Mouse (Mus musculus) stomach, embryonic 16.5 days (tissue): ENCODE measurements around the gene Rsad2. TPM values are rescaled to one million over a fixed set of nuclear protein-coding genes. Genes with fewer than 3 reads are reported as not detected.

Source experiments
- ATAC-seq: fragments of 200-750 bp; cut with Nextera tagmentation; 2 replicates; pipeline ENCODE4 v1.8.0; 2017; ENCODE audit warnings: moderate number of reproducible peaks, moderate TSS enrichment; ENCODE audit not compliant: insufficient read depth, low FRiP score
- H3K27ac ChIP-seq: fragments of 300-500 bp; sonication (generic); 2 replicates; pipeline ENCODE4 v1.5.1; 2014; ENCODE audit warnings: low read length
- H3K27me3 ChIP-seq: fragments of 300-500 bp; sonication (generic); 2 replicates; pipeline ENCODE4 v1.6.1; 2014; ENCODE audit warnings: low read length, control low read depth, mixed read lengths; ENCODE audit not compliant: control insufficient read depth, insufficient read depth
- H3K36me3 ChIP-seq: fragments of 300-500 bp; sonication (generic); 2 replicates; pipeline ENCODE4 v1.6.1; 2014; ENCODE audit warnings: low read length; ENCODE audit not compliant: control insufficient read depth, insufficient read depth
- H3K4me1 ChIP-seq: fragments of 300-500 bp; sonication (generic); 2 replicates; pipeline ENCODE4 v1.6.1; 2014; ENCODE audit warnings: low read length, control low read depth, mixed read lengths; ENCODE audit not compliant: control insufficient read depth, insufficient read depth
- H3K4me2 ChIP-seq: fragments of 300-500 bp; sonication (generic); 2 replicates; pipeline ENCODE4 v1.6.1; 2014; ENCODE audit warnings: low read depth, low read length, mixed read lengths
- H3K4me3 ChIP-seq: fragments of 300-500 bp; sonication (generic); replicated peaks from 2 replicates; pipeline ENCODE4 v1.5.1; 2014; ENCODE audit warnings: mild to moderate bottlenecking, low read length
- H3K9ac ChIP-seq: fragments of 300-500 bp; sonication (generic); 2 replicates; pipeline ENCODE4 v1.6.1; 2014; ENCODE audit warnings: low read length
- H3K9me3 ChIP-seq: fragments of 300-500 bp; sonication (generic); replicated peaks from 2 replicates; pipeline ENCODE4 v1.6.1; 2016; ENCODE audit warnings: low read length, control low read depth; ENCODE audit not compliant: control insufficient read depth
- WGBS: fragments of 180-500 bp; shearing (Covaris S2); extraction: QIAGEN DNeasy Blood & Tissue Kit; methylation state at CpG from one replicate; pipeline ENCODE4 v1.1.7; 2014; 5-methylcytosine and 5-hydroxymethylcytosine counted together
- polyA plus RNA-seq: library from polyadenylated mRNA; unstranded; fragments of >200 nt; fragmentation: Nextera tagmentation; extraction: Ambion mirVana; gene quantifications from 2 replicates; pipeline ENCODE4 v1.2.1, GENCODE M21; 2015

Gene Rsad2
- polyA plus RNA-seq, 1 experiment from 2014 or later: 1.2 TPM

- 92% methylated on average over 3 of the region's 3 CpGs for WGBS
- peaks cover 16% of the 10 kb centered on the region for H3K4me1 ChIP-seq
- no peak overlapping the region for H3K4me3 ChIP-seq
Measured at GRCm38 (mm10) chr12:26410443-26410842, 45.8 kb downstream of the Rsad2 start.

GRCm38 (mm10) chr12:26408707-26409106 is 47.5 kb downstream of the Rsad2 start:
- ATAC-seq: no peak
- no peaks in the 10 kb centered on the region for H3K9me3 ChIP-seq
- H3K4me3 ChIP-seq: no peak overlapping the region
- peaks cover 16% of the 10 kb centered on the region for H3K4me1 ChIP-seq
- no peak overlapping the region for H3K27ac ChIP-seq
- no peaks in the 10 kb centered on the region for H3K27me3 ChIP-seq
- H3K36me3 ChIP-seq: no peaks in the 10 kb centered on the region
- no peak overlapping the region for H3K4me2 ChIP-seq
- H3K9ac ChIP-seq: no peak overlapping the region
- WGBS: 73% methylated on average over 9 of the region's 9 CpGs

More at GRCm38 (mm10) chr12:26410443-26410842, 45.8 kb downstream of the Rsad2 start:
- H3K9ac ChIP-seq: no peak overlapping the region
- no peaks in the 10 kb centered on the region for H3K36me3 ChIP-seq
- no peak for ATAC-seq
- no peaks in the 10 kb centered on the region for H3K9me3 ChIP-seq
- H3K4me2 ChIP-seq: no peak overlapping the region
- no peak overlapping the region for H3K27ac ChIP-seq
- H3K27me3 ChIP-seq: no peaks in the 10 kb centered on the region

- no peaks in the 10 kb centered on the region for H3K9me3 ChIP-seq
- no peak overlapping the region for H3K9ac ChIP-seq
- H3K4me2 ChIP-seq: no peak overlapping the region
- H3K36me3 ChIP-seq: no peaks in the 10 kb centered on the region; the same call in 1 of the 2 replicates
- H3K27me3 ChIP-seq: no peaks in the 10 kb centered on the region
- H3K27ac ChIP-seq: no peak overlapping the region
- ATAC-seq: no peak
- H3K4me3 ChIP-seq: no peak overlapping the region
- 60% methylated on average over 11 of the region's 11 CpGs for WGBS
- H3K4me1 ChIP-seq: peaks cover 21% of the 10 kb centered on the region
Measured at GRCm38 (mm10) chr12:26404781-26405702, 51.2 kb downstream of the Rsad2 start.

GRCm38 (mm10) chr12:26403372-26404125 is 52.7 kb downstream of the Rsad2 start:
- H3K27ac ChIP-seq: peak overlapping the region; percentile 62
- H3K4me3 ChIP-seq: no peak overlapping the region
- H3K9ac ChIP-seq: no peak overlapping the region
- H3K9me3 ChIP-seq: no peaks in the 10 kb centered on the region
- no peak for ATAC-seq
- WGBS: 68% methylated on average over 16 of the region's 16 CpGs
- H3K4me1 ChIP-seq: peaks cover 21% of the 10 kb centered on the region
- no peaks in the 10 kb centered on the region; the same call in 1 of the 2 replicates for H3K36me3 ChIP-seq
- no peaks in the 10 kb centered on the region for H3K27me3 ChIP-seq
- no peak overlapping the region for H3K4me2 ChIP-seq

- Histone ChIP-seq H3K27me3 (no peaks in the 10 kb centered on the region), H3K27ac (no peak overlapping the region), H3K4me1 (peaks cover 21% of the 10 kb centered on the region), H3K9me3 (no peaks in the 10 kb centered on the region), H3K36me3 (no peaks in the 10 kb centered on the region; the same call in 1 of the 2 replicates), H3K4me2 (no peak overlapping the region), H3K4me3 (no peak overlapping the region), H3K9ac (no peak overlapping the region)
- WGBS: 59% methylated on average over 10 of the region's 10 CpGs
- no peak for ATAC-seq
Measured at GRCm38 (mm10) chr12:26401696-26402470, 54.4 kb downstream of the Rsad2 start.

GRCm38 (mm10) chr12:26401254-26401653 is 55.0 kb downstream of the Rsad2 start:
- Histone ChIP-seq H3K27ac (peak overlapping the region; percentile 24; the same call in 1 of the 2 replicates), H3K9ac (no peak overlapping the region), H3K4me3 (no peak overlapping the region), H3K9me3 (no peaks in the 10 kb centered on the region), H3K36me3 (no peaks in the 10 kb centered on the region; the same call in 1 of the 2 replicates), H3K4me1 (peaks cover 21% of the 10 kb centered on the region), H3K27me3 (no peaks in the 10 kb centered on the region), H3K4me2 (no peak overlapping the region)
- WGBS: 74% methylated on average over 1 of the region's 1 CpGs
- ATAC-seq: no peak

GRCm38 (mm10) chr12:26400762-26401161 is 55.5 kb downstream of the Rsad2 start:
- 100% methylated on average over 1 of the region's 1 CpGs for WGBS
- no peak for ATAC-seq
- no peaks in the 10 kb centered on the region; the same call in 1 of the 2 replicates for H3K36me3 ChIP-seq

GRCm38 (mm10) chr12:26399391-26399790 is 56.9 kb downstream of the Rsad2 start:
- H3K27ac ChIP-seq: no peak overlapping the region
- no peak overlapping the region for H3K4me2 ChIP-seq
- ATAC-seq: no peak
- WGBS: 84% methylated on average over 6 of the region's 6 CpGs
- no peaks in the 10 kb centered on the region for H3K27me3 ChIP-seq
- H3K9me3 ChIP-seq: no peaks in the 10 kb centered on the region
- H3K4me1 ChIP-seq: peaks cover 9% of the 10 kb centered on the region; the same call in 1 of the 2 replicates
- H3K9ac ChIP-seq: no peak overlapping the region
- H3K4me3 ChIP-seq: no peak overlapping the region
- no peaks in the 10 kb centered on the region; the same call in 1 of the 2 replicates for H3K36me3 ChIP-seq

More at GRCm38 (mm10) chr12:26400762-26401161, 55.5 kb downstream of the Rsad2 start:
- Histone ChIP-seq H3K27me3 (no peaks in the 10 kb centered on the region), H3K27ac (no peak overlapping the region), H3K4me1 (peaks cover 17% of the 10 kb centered on the region), H3K4me3 (no peak overlapping the region), H3K4me2 (no peak overlapping the region), H3K9me3 (no peaks in the 10 kb centered on the region), H3K9ac (no peak overlapping the region)
